8 mouse cellular contexts compared by ENCODE assay signal in the genomic region with DNA sequence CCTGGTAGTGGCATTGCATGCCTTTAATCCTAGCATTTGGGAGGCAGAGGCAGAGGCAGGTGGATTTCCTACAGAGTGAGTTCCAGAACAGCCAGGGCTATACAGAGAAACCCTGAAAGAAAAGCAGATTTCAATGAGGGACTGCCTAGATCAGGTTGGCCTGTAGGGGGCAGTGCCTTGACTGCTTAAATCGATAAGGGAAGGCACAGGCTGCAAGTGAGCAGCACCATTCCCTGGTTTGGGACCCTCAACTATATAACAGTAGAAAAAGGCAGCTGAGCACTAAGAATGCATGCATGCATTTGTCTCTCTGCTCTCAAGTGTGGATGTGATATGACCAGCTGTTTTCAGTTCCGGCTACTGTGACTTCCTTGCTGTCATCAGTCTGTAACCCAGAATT.
A peak's percentile ranks its signal among the peaks of the same experiment; 100 is the strongest.
DNase-seq lines count a peak whose midpoint lies in the region; ATAC-seq and TF ChIP-seq lines count a peak whose summit lies in the region.

No protein-coding gene starts in this region.

- 47% methylated on average over 2 of the region's 2 CpGs for WGBS in heart, postnatal 0 days
- 47% methylated on average over 2 of the region's 2 CpGs for WGBS in bone marrow, adult 2 months
- WGBS in forebrain, embryonic 12.5 days, result 52% methylated on average over 2 of the region's 2 CpGs
- WGBS in limb, embryonic 10.5 days, result 58% methylated on average over 2 of the region's 2 CpGs
- 60% methylated on average over 2 of the region's 2 CpGs for whole genome bisulfite sequencing in neural tube, embryonic 13.5 days

- H3K9ac ChIP-seq in heart, postnatal 0 days (replicated peaks; ENCODE audit: low read depth, low read length), result no peak overlapping the region
- H3K9ac ChIP-seq in forebrain, embryonic 12.5 days, result no peak overlapping the region
- H3K9ac ChIP-seq in neural tube, embryonic 13.5 days, result no peak overlapping the region

- peak; percentile 16 for DNase-seq in heart, postnatal 0 days (ENCODE audit: low spot score)
- DNase-seq in heart, adult 11 months, result no peak
- DNase-seq in 416B (ENCODE audit: low read depth), result peak; percentile 31
- peak; percentile 41 for DNase-seq in limb, embryonic 10.5 days (ENCODE audit: low spot score)
- DNase-seq in spleen, adult 12 weeks (ENCODE audit: low spot score), result no peak

- ATAC-seq in heart, postnatal 0 days (ENCODE audit: insufficient read depth, low read depth), result no peak
- ATAC-seq in forebrain, embryonic 12.5 days (ENCODE audit: low FRiP score), result peak; percentile 58; the same call in 1 of the 2 replicates
- ATAC-seq in neural tube, embryonic 13.5 days (ENCODE audit: low read depth), result 0 out of 2 replicates have a peak, but pooled peaks have one; percentile 53

- TF ChIP-seq POLR2A in bone marrow, adult 2 months (IDR thresholded peaks at IDR 0.05; ENCODE audit: borderline replicate concordance, control insufficient read depth, low read depth, low read length), result no peak

- no peak overlapping the region for H3K4me2 ChIP-seq in heart, postnatal 0 days (ENCODE audit: low read depth, low read length)
- H3K4me2 ChIP-seq in forebrain, embryonic 12.5 days, result no peak overlapping the region
- H3K4me2 ChIP-seq in neural tube, embryonic 13.5 days, result no peak overlapping the region

- H3K4me1 ChIP-seq in heart, postnatal 0 days (ENCODE audit: control insufficient read depth, insufficient read depth), result no peaks in the 10 kb centered on the region
- no peaks in the 10 kb centered on the region for H3K4me1 ChIP-seq in bone marrow, adult 2 months (ENCODE audit: control insufficient read depth, insufficient read depth, low read length)
- no peaks in the 10 kb centered on the region for H3K4me1 ChIP-seq in forebrain, embryonic 12.5 days
- no peaks in the 10 kb centered on the region for H3K4me1 ChIP-seq in limb, embryonic 10.5 days
- no peaks in the 10 kb centered on the region for H3K4me1 ChIP-seq in neural tube, embryonic 13.5 days (replicated peaks)

- peak; percentile 59 for TF ChIP-seq CTCF in heart, postnatal 0 days (IDR thresholded peaks at IDR 0.05; ENCODE audit: low read depth)
- peak; percentile 37; the same call in 1 of the 2 replicates for TF ChIP-seq CTCF in bone marrow, adult 2 months (IDR thresholded peaks at IDR 0.05; ENCODE audit: control insufficient read depth, insufficient read depth, low read length)

- H3K9me3 ChIP-seq in heart, postnatal 0 days (replicated peaks; ENCODE audit: control insufficient read depth, low read length), result no peaks in the 10 kb centered on the region
- H3K9me3 ChIP-seq in forebrain, embryonic 12.5 days, result no peaks in the 10 kb centered on the region
- H3K9me3 ChIP-seq in limb, embryonic 10.5 days (replicated peaks), result no peaks in the 10 kb centered on the region
- no peaks in the 10 kb centered on the region for H3K9me3 ChIP-seq in neural tube, embryonic 13.5 days

- H3K27me3 ChIP-seq in heart, postnatal 0 days (ENCODE audit: control insufficient read depth, insufficient read depth, low read length), result no peaks in the 10 kb centered on the region
- H3K27me3 ChIP-seq in forebrain, embryonic 12.5 days, result no peaks in the 10 kb centered on the region
- no peaks in the 10 kb centered on the region for H3K27me3 ChIP-seq in limb, embryonic 10.5 days (ENCODE audit: low read depth, poor library complexity, severe bottlenecking)
- H3K27me3 ChIP-seq in neural tube, embryonic 13.5 days, result no peaks in the 10 kb centered on the region

- H3K4me3 ChIP-seq in heart, postnatal 0 days (ENCODE audit: low read depth, low read length), result no peak overlapping the region
- no peak overlapping the region for H3K4me3 ChIP-seq in bone marrow, adult 2 months (replicated peaks; ENCODE audit: control insufficient read depth, low read depth, low read length)
- H3K4me3 ChIP-seq in forebrain, embryonic 12.5 days (replicated peaks), result no peak overlapping the region
- no peak overlapping the region for H3K4me3 ChIP-seq in limb, embryonic 10.5 days
- no peak overlapping the region for H3K4me3 ChIP-seq in neural tube, embryonic 13.5 days

- no peaks in the 10 kb centered on the region for H3K36me3 ChIP-seq in heart, postnatal 0 days (replicated peaks; ENCODE audit: control insufficient read depth, insufficient read depth, low read length)
- no peaks in the 10 kb centered on the region for H3K36me3 ChIP-seq in forebrain, embryonic 12.5 days (replicated peaks)
- H3K36me3 ChIP-seq in limb, embryonic 10.5 days, result no peaks in the 10 kb centered on the region
- no peaks in the 10 kb centered on the region for H3K36me3 ChIP-seq in neural tube, embryonic 13.5 days

- H3K27ac ChIP-seq in heart, postnatal 0 days (ENCODE audit: low read depth), result no peak overlapping the region
- no peak overlapping the region for H3K27ac ChIP-seq in bone marrow, adult 2 months (ENCODE audit: control insufficient read depth, insufficient read depth, low read depth, low read length, poor library complexity)
- H3K27ac ChIP-seq in forebrain, embryonic 12.5 days, result no peak overlapping the region
- H3K27ac ChIP-seq in limb, embryonic 10.5 days, result no peak overlapping the region
- no peak overlapping the region for H3K27ac ChIP-seq in neural tube, embryonic 13.5 days (replicated peaks)

- no peak for TF ChIP-seq EP300 in heart, postnatal 0 days (IDR thresholded peaks at IDR 0.05; ENCODE audit: low read depth)

Comparison
In these comparisons a context has a peak if more than half of its experiments do, and no peak if none do; other contexts are left out.
1. DNase-seq: peak in heart, postnatal 0 days (single experiment), 416B (single experiment) and limb, embryonic 10.5 days (single experiment); none in heart, adult 11 months (single experiment) and spleen, adult 12 weeks (single experiment).